Mouse (Mus musculus) kidney, postnatal 0 days (tissue): ENCODE results near the gene Acoxl. TPM values are rescaled to one million over a fixed set of nuclear protein-coding genes. Genes with fewer than 3 reads are reported as not detected.

Experiments used
- ATAC-seq: fragments of 200-750 bp; cut with Nextera tagmentation; replicated peaks from 2 replicates; pipeline ENCODE4 v1.8.0; 2017; ENCODE audit warnings: low read depth, moderate number of reproducible peaks, moderate TSS enrichment, moderate library complexity; ENCODE audit not compliant: low FRiP score
- DNase-seq: peaks from one replicate; pipeline ENCODE4 v3.0.0-alpha.2; 2016; ENCODE audit warnings: low spot score
- H3K27ac ChIP-seq: fragments of 300-500 bp; sonication (generic); 2 replicates; pipeline ENCODE4 v1.5.1; 2014; ENCODE audit warnings: mild to moderate bottlenecking
- H3K27me3 ChIP-seq: fragments of 300-500 bp; sonication (generic); 2 replicates; pipeline ENCODE4 v1.6.1; 2014; ENCODE audit warnings: low read length, mixed read lengths; ENCODE audit not compliant: insufficient read depth
- H3K36me3 ChIP-seq: fragments of 300-500 bp; sonication (generic); 2 replicates; pipeline ENCODE4 v1.6.1; 2014; ENCODE audit warnings: low read length, mixed read lengths; ENCODE audit not compliant: insufficient read depth
- H3K4me1 ChIP-seq: fragments of 300-500 bp; sonication (generic); replicated peaks from 2 replicates; pipeline ENCODE4 v1.6.1; 2014; ENCODE audit warnings: antibody characterized with exemption, low read length, mixed read lengths; ENCODE audit not compliant: insufficient read depth
- H3K4me2 ChIP-seq: fragments of 300-500 bp; sonication (generic); 2 replicates; pipeline ENCODE4 v1.6.1; 2014; ENCODE audit warnings: mild to moderate bottlenecking, low read length, moderate library complexity, mixed read lengths
- H3K4me3 ChIP-seq: fragments of 300-500 bp; sonication (generic); replicated peaks from 2 replicates; pipeline ENCODE4 v1.5.1; 2014; ENCODE audit warnings: low read depth, low read length
- H3K9ac ChIP-seq: fragments of 300-500 bp; sonication (generic); 2 replicates; pipeline ENCODE4 v1.6.1; 2014; ENCODE audit warnings: low read depth, low read length
- H3K9me3 ChIP-seq: fragments of 300-500 bp; sonication (generic); replicated peaks from 2 replicates; pipeline ENCODE4 v1.6.1; 2016; ENCODE audit warnings: low read length, inconsistent platforms, mixed read lengths
- CTCF ChIP-seq: IDR thresholded peaks from 2 replicates; pipeline ENCODE4 v1.5.1; 2016; ENCODE audit warnings: antibody characterized with exemption, low read depth, mild to moderate bottlenecking, moderate library complexity
- WGBS: fragments of 180-500 bp; shearing (Covaris S2); extraction: QIAGEN DNeasy Blood & Tissue Kit; methylation state at CpG from one replicate; pipeline ENCODE4 v1.1.7; 2014; 5-methylcytosine and 5-hydroxymethylcytosine counted together
- polyA plus RNA-seq: library from polyadenylated mRNA; unstranded; fragments of >200 nt; fragmentation: Nextera tagmentation; extraction: Ambion mirVana; gene quantifications from 2 replicates; pipeline ENCODE4 v1.2.1, GENCODE M21; 2015

The Acoxl gene
- polyA plus RNA-seq, 1 experiment from 2014 or later = 0.61 TPM

- H3K9ac ChIP-seq = no peak overlapping the region
- no peaks in the 10 kb centered on the region for H3K27me3 ChIP-seq
- TF ChIP-seq CTCF = no peak
- H3K4me1 ChIP-seq = no peaks in the 10 kb centered on the region
- no peak for DNase-seq
- no peaks in the 10 kb centered on the region for H3K9me3 ChIP-seq
- ATAC-seq = no peak
- H3K4me2 ChIP-seq = no peak overlapping the region
- H3K4me3 ChIP-seq = no peak overlapping the region
- H3K27ac ChIP-seq = no peak overlapping the region
- H3K36me3 ChIP-seq = no peaks in the 10 kb centered on the region
- 5% methylated on average over 2 of the region's 2 CpGs for WGBS
Measured at GRCm38 (mm10) chr2:127961154-127961553, 122.5 kb downstream of the Acoxl start.

- ATAC-seq = no peak
Measured at GRCm38 (mm10) chr2:127961802-127962433, 123.2 kb downstream of the Acoxl start.

GRCm38 (mm10) chr2:127968944-127969343 is 130.3 kb downstream of the Acoxl start:
- Histone ChIP-seq H3K27me3 (no peaks in the 10 kb centered on the region), H3K4me2 (no peak overlapping the region), H3K4me3 (no peak overlapping the region), H3K9me3 (no peaks in the 10 kb centered on the region), H3K9ac (no peak overlapping the region), H3K27ac (no peak overlapping the region), H3K4me1 (no peaks in the 10 kb centered on the region), H3K36me3 (no peaks in the 10 kb centered on the region)
- DNase-seq (no peak), ATAC-seq (no peak)
- WGBS = 90% methylated on average over 2 of the region's 2 CpGs
- TF ChIP-seq CTCF = no peak

More at GRCm38 (mm10) chr2:127961802-127962433, 123.2 kb downstream of the Acoxl start:
- Histone ChIP-seq H3K4me2 (no peak overlapping the region), H3K4me3 (no peak overlapping the region), H3K36me3 (no peaks in the 10 kb centered on the region), H3K4me1 (no peaks in the 10 kb centered on the region), H3K9ac (no peak overlapping the region), H3K27ac (no peak overlapping the region), H3K27me3 (no peaks in the 10 kb centered on the region), H3K9me3 (no peaks in the 10 kb centered on the region)
- 73% methylated on average over 4 of the region's 4 CpGs for WGBS
- DNase-seq = no peak
- TF ChIP-seq CTCF = no peak

- Histone ChIP-seq H3K4me3 (no peak overlapping the region), H3K9ac (no peak overlapping the region), H3K27me3 (no peaks in the 10 kb centered on the region), H3K27ac (no peak overlapping the region), H3K4me1 (no peaks in the 10 kb centered on the region), H3K36me3 (no peaks in the 10 kb centered on the region), H3K9me3 (no peaks in the 10 kb centered on the region), H3K4me2 (no peak overlapping the region)
- 63% methylated on average over 1 of the region's 1 CpGs for WGBS
- DNase-seq = no peak
- no peak for ATAC-seq
- TF ChIP-seq CTCF = no peak
Measured at GRCm38 (mm10) chr2:127976276-127976675, 137.6 kb downstream of the Acoxl start.

- TF ChIP-seq CTCF = no peak
- Histone ChIP-seq H3K36me3 (no peaks in the 10 kb centered on the region), H3K27me3 (no peaks in the 10 kb centered on the region), H3K9me3 (no peaks in the 10 kb centered on the region), H3K4me3 (no peak overlapping the region), H3K9ac (no peak overlapping the region), H3K27ac (no peak overlapping the region), H3K4me2 (no peak overlapping the region), H3K4me1 (no peaks in the 10 kb centered on the region)
- ATAC-seq (no peak), DNase-seq (no peak)
- WGBS = 93% methylated on average over 7 of the region's 7 CpGs
Measured at GRCm38 (mm10) chr2:127978601-127979230, 140.0 kb downstream of the Acoxl start.

- Histone ChIP-seq H3K27me3 (no peaks in the 10 kb centered on the region), H3K4me2 (no peak overlapping the region), H3K4me3 (no peak overlapping the region), H3K36me3 (no peaks in the 10 kb centered on the region), H3K27ac (no peak overlapping the region), H3K9me3 (no peaks in the 10 kb centered on the region), H3K4me1 (no peaks in the 10 kb centered on the region), H3K9ac (no peak overlapping the region)
- no peak for ATAC-seq
- WGBS = 87% methylated on average over 3 of the region's 3 CpGs
- no peak for TF ChIP-seq CTCF
- no peak for DNase-seq
Measured at GRCm38 (mm10) chr2:127982610-127983009, 143.9 kb downstream of the Acoxl start.
